Mouse (Mus musculus): ENCODE data around the gene Elmo1.
"Not testable (repeated sequence)": the region's sequence is repeated elsewhere in the genome, so short reads cannot be mapped to it uniquely, and the experiment has no call there.

Elmo1 gene

DNA sequence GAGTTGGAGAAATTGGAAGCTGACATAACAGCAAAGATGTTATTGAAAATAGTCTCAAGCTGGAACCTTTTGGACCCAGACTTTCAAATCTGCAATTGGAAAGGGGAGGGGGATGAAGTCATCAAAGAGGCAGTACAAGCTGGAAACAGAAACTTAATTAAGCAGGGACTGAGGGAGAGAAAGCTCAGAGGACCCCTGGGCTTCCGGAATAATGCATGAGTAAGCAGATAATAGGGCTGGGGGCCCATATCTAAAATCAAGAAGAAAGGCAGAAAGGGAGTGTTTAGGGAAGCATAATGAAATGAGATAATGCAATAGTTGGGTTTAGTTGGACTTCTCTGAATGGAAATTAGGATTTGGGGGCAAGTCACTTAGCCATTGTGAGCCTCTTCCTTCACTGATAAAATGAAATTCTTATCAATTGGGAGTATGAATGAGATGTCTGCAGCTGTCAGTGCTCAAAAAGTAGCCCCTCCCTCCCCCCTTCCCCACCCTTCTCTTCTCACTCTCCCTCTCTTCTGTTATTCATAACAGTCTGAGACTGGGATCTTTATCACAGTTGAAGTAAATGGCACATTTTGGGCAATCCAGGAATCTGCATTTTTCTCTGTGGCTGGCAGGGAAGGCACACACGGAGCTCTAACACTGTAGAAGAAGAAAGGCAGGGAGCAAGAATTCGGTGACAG, 518.8 kb downstream of the Elmo1 start:
- no peak for DNase-seq (ENCODE audit: low read depth, low spot score)

DNA sequence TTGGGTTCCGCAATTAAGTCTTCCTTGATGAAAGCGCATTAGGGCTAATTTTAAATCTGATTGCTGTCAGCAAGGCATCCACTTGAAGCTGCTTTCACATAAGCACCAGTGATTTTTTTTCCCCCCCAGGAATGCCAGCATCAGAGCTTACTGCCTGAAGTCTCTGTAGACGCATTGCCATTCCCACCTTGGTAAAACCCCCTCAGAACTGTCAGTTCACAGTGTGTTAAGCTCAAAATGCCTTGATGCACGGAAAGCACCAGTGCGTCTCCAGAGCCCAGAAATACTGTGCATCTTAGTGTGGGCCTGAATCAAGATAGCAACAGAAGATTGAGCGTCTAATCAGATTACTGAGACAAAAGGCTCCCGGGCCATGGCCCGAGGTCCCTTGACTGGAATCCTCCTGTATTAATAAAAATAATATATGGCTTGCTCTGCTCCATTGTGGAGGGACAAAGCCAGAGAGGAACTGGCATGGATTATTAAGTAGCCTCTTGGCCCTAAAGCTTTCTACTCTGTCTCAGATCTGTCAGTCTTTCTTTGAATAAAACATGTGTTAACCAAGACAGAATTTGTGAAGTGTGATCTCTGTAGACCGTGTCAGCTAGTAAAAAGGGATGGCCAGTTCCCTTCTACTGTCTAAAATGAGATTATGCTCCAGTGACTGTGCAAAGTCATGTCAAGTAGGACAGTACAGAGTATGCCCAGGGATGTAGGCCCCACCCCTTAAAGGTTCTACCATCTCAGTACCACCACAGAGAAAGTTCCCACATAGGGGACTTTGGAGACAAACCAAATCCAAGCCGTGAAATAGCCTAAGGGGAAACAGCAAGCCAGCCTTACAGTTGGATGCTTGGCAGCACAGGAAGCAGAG, 525.4 kb downstream of the Elmo1 start:
- no peak for DNase-seq (ENCODE audit: low read depth, low spot score)

- no peak for DNase-seq (ENCODE audit: low read depth, low spot score)
Observed at GRCm38 (mm10) chr13:20619946-20620345, 529.5 kb downstream of the Elmo1 start.

GRCm38 (mm10) chr13:20623071-20623850, 532.9 kb downstream of the Elmo1 start:
- DNase-seq (ENCODE audit: low read depth, low spot score), result no peak

DNA sequence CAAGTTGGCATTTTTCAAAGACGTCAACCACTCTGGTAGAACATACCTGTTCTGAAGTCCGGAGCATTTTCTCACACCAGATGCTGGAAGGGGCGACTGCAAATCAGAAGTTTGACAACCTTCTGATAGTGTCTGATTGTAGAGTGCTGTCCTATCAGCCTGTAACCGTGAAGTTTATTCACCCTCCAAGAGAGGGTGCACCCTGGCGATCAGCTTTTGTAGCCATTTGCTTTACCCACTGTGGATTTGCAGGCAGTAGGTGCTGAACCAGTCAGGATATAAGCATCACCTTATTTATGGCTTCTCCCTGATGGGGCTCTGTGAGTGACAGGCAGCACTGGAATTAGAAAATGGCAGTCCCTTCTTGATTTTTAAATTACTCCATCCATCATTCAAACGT, 537.4 kb downstream of the Elmo1 start:
- DNase-seq (ENCODE audit: low read depth, low spot score), result no peak

GRCm38 (mm10) chr13:20632477-20632876, 542.1 kb downstream of the Elmo1 start:
- DNase-seq (ENCODE audit: low read depth, low spot score), result no peak

DNA sequence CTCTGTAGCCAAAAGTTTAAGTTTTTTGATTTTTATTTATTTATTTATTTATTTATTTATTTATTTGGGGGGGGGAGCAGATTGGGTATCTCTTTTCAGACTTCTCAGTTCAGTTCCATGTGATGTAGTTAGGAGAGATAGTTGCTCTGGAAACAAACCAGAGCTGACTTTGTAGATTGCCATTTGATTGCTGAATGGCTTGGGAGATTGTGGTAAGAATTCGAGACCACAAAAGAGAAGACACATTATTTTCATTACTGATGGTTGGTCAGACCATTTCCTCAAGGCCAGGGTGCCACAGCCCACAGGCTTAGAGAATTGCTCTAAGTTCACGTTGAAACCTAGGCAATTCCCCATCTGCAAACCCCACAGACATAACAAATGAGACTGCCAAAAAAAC, 544.3 kb downstream of the Elmo1 start:
- not testable (repeated sequence) for DNase-seq (ENCODE audit: low read depth, low spot score)

DNA sequence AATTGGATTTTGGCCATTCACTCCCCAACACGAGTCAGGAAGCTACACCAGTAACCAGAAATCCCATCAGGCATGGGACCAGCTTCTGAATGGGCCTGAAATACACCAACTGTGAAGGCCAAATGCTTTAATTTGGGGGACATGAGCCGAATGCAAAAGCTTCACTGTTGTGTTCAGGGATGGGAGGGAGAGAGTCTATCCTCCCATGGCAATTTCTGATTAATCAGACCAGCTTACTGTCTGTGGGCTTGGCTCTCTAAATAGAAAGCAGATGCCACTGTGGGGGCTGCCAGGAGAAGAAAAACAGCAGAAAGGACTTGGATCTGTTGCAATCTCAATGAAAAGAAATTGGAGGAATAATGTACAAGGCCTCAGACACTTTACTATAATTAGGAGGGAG, 545.2 kb downstream of the Elmo1 start:
- no peak for DNase-seq (ENCODE audit: low read depth, low spot score)
